Mouse (Mus musculus) liver, embryonic 16.5 days (tissue): ENCODE results near the gene Pla2g6. TPM values are rescaled to one million over a fixed set of nuclear protein-coding genes. Genes with fewer than 3 reads are reported as not detected.

ENCODE experiments used
- ATAC-seq: fragments of 200-750 bp; cut with Nextera tagmentation; 2 replicates; pipeline ENCODE4 v1.8.0; 2017; ENCODE audit warnings: low read depth, mild to moderate bottlenecking, moderate number of reproducible peaks, moderate library complexity
- H3K27ac ChIP-seq: fragments of 300-500 bp; sonication (generic); 2 replicates; pipeline ENCODE4 v1.5.1; 2014; ENCODE audit warnings: mild to moderate bottlenecking, low read length
- H3K27me3 ChIP-seq: fragments of 300-500 bp; sonication (generic); 2 replicates; pipeline ENCODE4 v1.6.1; 2014; ENCODE audit warnings: low read depth, low read length, mixed read lengths; ENCODE audit not compliant: control insufficient read depth, insufficient read depth
- H3K36me3 ChIP-seq: fragments of 300-500 bp; sonication (generic); 2 replicates; pipeline ENCODE4 v1.6.1; 2014; ENCODE audit warnings: mild to moderate bottlenecking; ENCODE audit not compliant: control insufficient read depth, insufficient read depth
- H3K4me1 ChIP-seq: fragments of 300-500 bp; sonication (generic); 2 replicates; pipeline ENCODE4 v1.6.1; 2014; ENCODE audit warnings: low read depth, low read length, mixed read lengths; ENCODE audit not compliant: control insufficient read depth
- H3K4me2 ChIP-seq: fragments of 300-500 bp; sonication (generic); 2 replicates; pipeline ENCODE4 v1.6.1; 2014; ENCODE audit warnings: low read depth, low read length, mixed read lengths
- H3K4me3 ChIP-seq: fragments of 300-500 bp; sonication (generic); 2 replicates; pipeline ENCODE4 v1.5.1; 2014; ENCODE audit warnings: low read depth, mild to moderate bottlenecking, low read length
- H3K9ac ChIP-seq: fragments of 300-500 bp; sonication (generic); 2 replicates; pipeline ENCODE4 v1.6.1; 2014; ENCODE audit warnings: low read depth, low read length
- H3K9me3 ChIP-seq: fragments of 300-500 bp; sonication (generic); replicated peaks from 2 replicates; pipeline ENCODE4 v1.6.1; 2016; ENCODE audit warnings: low read length; ENCODE audit not compliant: control insufficient read depth
- WGBS: fragments of 180-500 bp; shearing (Covaris S2); extraction: QIAGEN DNeasy Blood & Tissue Kit; methylation state at CpG from one replicate; pipeline ENCODE4 v1.1.7; 2014; ENCODE audit not compliant: insufficient replicate concordance; 5-methylcytosine and 5-hydroxymethylcytosine counted together
- polyA plus RNA-seq: library from polyadenylated mRNA; unstranded; fragments of >200 nt; fragmentation: Nextera tagmentation; extraction: Ambion mirVana; gene quantifications from 2 replicates; pipeline ENCODE4 v1.2.1, GENCODE M21; 2015

Pla2g6 gene
- polyA plus RNA-seq, 1 experiment from 2014 or later = 19.5 TPM

GRCm38 (mm10) chr15:79353690-79354305, 25.6 kb upstream of the Pla2g6 start:
- WGBS = 78% methylated on average over 5 of the region's 5 CpGs
- H3K27ac ChIP-seq = no peak overlapping the region
- peaks cover 7% of the 10 kb centered on the region; the same call in 1 of the 2 replicates for H3K27me3 ChIP-seq
- H3K4me3 ChIP-seq = no peak overlapping the region
- ATAC-seq = no peak
- H3K4me2 ChIP-seq = no peak overlapping the region
- no peak overlapping the region for H3K9ac ChIP-seq
- no peaks in the 10 kb centered on the region for H3K36me3 ChIP-seq
- peaks cover 37% of the 10 kb centered on the region for H3K4me1 ChIP-seq
- H3K9me3 ChIP-seq = no peaks in the 10 kb centered on the region

- WGBS = 75% methylated on average over 6 of the region's 6 CpGs
- Histone ChIP-seq H3K4me3 (no peak overlapping the region), H3K4me1 (peaks cover 34% of the 10 kb centered on the region), H3K9ac (no peak overlapping the region), H3K4me2 (no peak overlapping the region), H3K9me3 (no peaks in the 10 kb centered on the region), H3K27ac (no peak overlapping the region), H3K27me3 (peaks cover 8% of the 10 kb centered on the region), H3K36me3 (no peaks in the 10 kb centered on the region)
- ATAC-seq = no peak
Observed at GRCm38 (mm10) chr15:79352479-79352878, 24.3 kb upstream of the Pla2g6 start.

GRCm38 (mm10) chr15:79351331-79351767, 23.2 kb upstream of the Pla2g6 start:
- Histone ChIP-seq H3K36me3 (no peaks in the 10 kb centered on the region), H3K4me1 (peaks cover 30% of the 10 kb centered on the region), H3K4me2 (peak overlapping the region; percentile 18; the same call in 1 of the 2 replicates), H3K9ac (peak overlapping the region; percentile 38; the same call in 1 of the 2 replicates), H3K27me3 (peaks cover 11% of the 10 kb centered on the region), H3K9me3 (no peaks in the 10 kb centered on the region), H3K27ac (no peak overlapping the region), H3K4me3 (no peak overlapping the region)
- ATAC-seq = no peak
- WGBS = 35% methylated on average over 15 of the region's 15 CpGs

GRCm38 (mm10) chr15:79350866-79351265, 22.7 kb upstream of the Pla2g6 start:
- Histone ChIP-seq H3K4me1 (peaks cover 27% of the 10 kb centered on the region), H3K4me3 (no peak overlapping the region), H3K9ac (no peak overlapping the region; the same call in 1 of the 2 replicates), H3K36me3 (no peaks in the 10 kb centered on the region), H3K27ac (no peak overlapping the region), H3K9me3 (no peaks in the 10 kb centered on the region), H3K4me2 (peak overlapping the region; percentile 18; the same call in 1 of the 2 replicates), H3K27me3 (peaks cover 13% of the 10 kb centered on the region)
- ATAC-seq = no peak
- 70% methylated on average over 4 of the region's 4 CpGs for WGBS

- Histone ChIP-seq H3K4me1 (peaks cover 27% of the 10 kb centered on the region), H3K27me3 (peaks cover 13% of the 10 kb centered on the region), H3K36me3 (no peaks in the 10 kb centered on the region), H3K9me3 (no peaks in the 10 kb centered on the region), H3K4me3 (peak overlapping the region; percentile 84), H3K4me2 (peak overlapping the region; percentile 93), H3K9ac (peak overlapping the region; percentile 94), H3K27ac (peak overlapping the region; percentile 97)
- ATAC-seq = no peak
- WGBS = 55% methylated on average over 8 of the region's 8 CpGs
Observed at GRCm38 (mm10) chr15:79348651-79349050, 20.5 kb upstream of the Pla2g6 start.

GRCm38 (mm10) chr15:79347845-79348506, 19.8 kb upstream of the Pla2g6 start:
- Histone ChIP-seq H3K4me2 (peak overlapping the region; percentile 93), H3K4me1 (peaks cover 27% of the 10 kb centered on the region), H3K36me3 (no peaks in the 10 kb centered on the region), H3K9ac (peak overlapping the region; percentile 94), H3K27ac (peak overlapping the region; percentile 97), H3K9me3 (no peaks in the 10 kb centered on the region), H3K4me3 (peak overlapping the region; percentile 84), H3K27me3 (peaks cover 13% of the 10 kb centered on the region)
- ATAC-seq = peak; percentile 90
- WGBS = under 1% methylated on average over 46 of the region's 46 CpGs

GRCm38 (mm10) chr15:79347165-79347844, 19.1 kb upstream of the Pla2g6 start:
- H3K27me3 ChIP-seq = peaks cover 13% of the 10 kb centered on the region
- peaks cover 24% of the 10 kb centered on the region for H3K4me1 ChIP-seq
- WGBS = under 1% methylated on average over 60 of the region's 61 CpGs
- H3K4me3 ChIP-seq = peak overlapping the region; percentile 84
- H3K9ac ChIP-seq = peak overlapping the region; percentile 94
- peak overlapping the region; percentile 93 for H3K4me2 ChIP-seq
- peak; percentile 66 for ATAC-seq
- H3K27ac ChIP-seq = peak overlapping the region; percentile 97
- no peaks in the 10 kb centered on the region for H3K9me3 ChIP-seq
- H3K36me3 ChIP-seq = no peaks in the 10 kb centered on the region

GRCm38 (mm10) chr15:79346051-79346793, 18.0 kb upstream of the Pla2g6 start, which contains the start of gene Maff:
Maff (plus strand) TSS chr15:79346621.
- H3K36me3 ChIP-seq = no peaks in the 10 kb centered on the region
- peak within 1 kb of the TSS; percentile 84 for H3K4me3 ChIP-seq
- H3K27me3 ChIP-seq = peaks cover 13% of the 10 kb centered on the region
- peaks cover 15% of the 10 kb centered on the region for H3K4me1 ChIP-seq
- no peaks in the 10 kb centered on the region for H3K9me3 ChIP-seq
- H3K27ac ChIP-seq = peak within 1 kb of the TSS; percentile 97
- WGBS = 45% methylated on average over 8 of the region's 8 CpGs
- H3K4me2 ChIP-seq = peak within 1 kb of the TSS; percentile 93
- ATAC-seq = no peak
- H3K9ac ChIP-seq = peak within 1 kb of the TSS; percentile 94
